ENCODE assay signal across 29 mouse cellular contexts in the genomic region with DNA sequence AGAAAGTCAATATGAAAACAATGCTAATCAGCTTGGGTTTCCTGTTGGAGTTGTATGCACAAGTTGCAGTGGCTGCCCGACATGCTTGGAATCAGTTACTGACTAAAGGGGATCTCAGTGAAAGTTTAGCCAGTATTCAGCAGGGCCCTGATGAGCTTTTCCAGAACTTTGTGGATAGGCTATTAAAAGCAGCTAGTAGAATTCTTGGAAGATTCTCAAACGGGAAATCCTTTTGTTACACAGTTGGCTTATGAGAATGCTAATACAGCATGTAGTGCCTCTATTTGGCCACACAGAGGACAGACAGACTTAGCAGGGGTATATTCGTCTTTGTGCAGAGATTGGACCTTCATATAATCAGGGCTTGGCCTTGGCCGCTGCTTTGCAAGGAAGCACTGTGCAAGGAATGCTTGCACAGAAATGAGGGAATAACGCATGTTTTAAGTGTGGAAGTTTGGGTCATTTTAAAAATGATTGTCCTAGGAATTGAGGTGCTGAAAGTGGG.
A peak's percentile ranks its signal among the peaks of the same experiment; 100 is the strongest.
DNase-seq lines count a peak whose midpoint lies in the region; ATAC-seq and TF ChIP-seq lines count a peak whose summit lies in the region.
"Had no signal": no experiment of that assay in that cellular context is flagged by ENCODE, and none has a peak within 500 bp of the region (broad histone marks: within the 10 kb centered on the region; RNA-seq: fewer than 3 reads in every experiment).

No protein-coding gene starts in this region.

- no peak for TF ChIP-seq POLR2A in heart, adult 2 months (IDR thresholded peaks at IDR 0.05; ENCODE audit: insufficient read depth, low read depth, low read length)

- H3K27ac ChIP-seq in heart, adult 2 months: no peak overlapping the region
- no peak overlapping the region for H3K27ac ChIP-seq in heart, embryonic 12.5 days (ENCODE audit: poor library complexity, severe bottlenecking)
- no peak overlapping the region for H3K27ac ChIP-seq in intestine, postnatal 0 days (ENCODE audit: low read depth, low read length)
- no peak overlapping the region for H3K27ac ChIP-seq in intestine, embryonic 16.5 days (ENCODE audit: low read length)
- no peak overlapping the region for H3K27ac ChIP-seq in lung, embryonic 14.5 days (ENCODE audit: low read depth)
- H3K27ac ChIP-seq: hindbrain, embryonic 13.5 days; liver, embryonic 14.5 days; midbrain, embryonic 10.5 days; midbrain, embryonic 15.5 days; neural tube, embryonic 15.5 days; stomach, embryonic 15.5 days had no signal

- DNase-seq in gastrocnemius, adult 18-20 months (ENCODE audit: low spot score): peak; percentile 3
- no peak for DNase-seq in gastrocnemius, postnatal 36 days
- DNase-seq in heart, adult 2 months: peak in 1 of 2 experiments; percentile 9
- DNase-seq in lung, embryonic 14.5 days: no peak
- no peak for DNase-seq in lung, postnatal 14 days
- DNase-seq: adrenal gland, adult 8-10 months; cerebellum, adult 2 months; cerebellum, postnatal 25 days; kidney, postnatal 4 days; layer of hippocampus, postnatal 36 days; left cerebral cortex, postnatal 4 days; liver; lung, adult 2 months; retina, postnatal 1 day; right cerebral cortex, postnatal 14 days; thymus, adult 18-20 months; thymus, postnatal 25 days had no signal

- WGBS in heart, adult 2 months: 39% methylated on average over 5 of the region's 5 CpGs
- 66% methylated on average over 5 of the region's 5 CpGs for WGBS in heart, embryonic 12.5 days
- 65% methylated on average over 5 of the region's 5 CpGs for WGBS in intestine, postnatal 0 days
- WGBS in intestine, embryonic 16.5 days: 70% methylated on average over 5 of the region's 5 CpGs
- WGBS in lung, embryonic 14.5 days: 77% methylated on average over 5 of the region's 5 CpGs

- intact Hi-C loops in gastrocnemius, postnatal 36 days (cut with DNase I): no loop called here
- intact Hi-C loops in heart, adult 2 months (cut with DNase I): no loop called here

- H3K79me2 ChIP-seq in heart, adult 2 months (replicated peaks; ENCODE audit: control insufficient read depth, insufficient read depth, low read length): no peaks in the 10 kb centered on the region

- H3K9me3 ChIP-seq in heart, embryonic 12.5 days (replicated peaks): no peaks in the 10 kb centered on the region
- no peaks in the 10 kb centered on the region for H3K9me3 ChIP-seq in intestine, postnatal 0 days (ENCODE audit: control insufficient read depth)
- no peaks in the 10 kb centered on the region for H3K9me3 ChIP-seq in intestine, embryonic 16.5 days (ENCODE audit: control insufficient read depth, low read length)
- no peaks in the 10 kb centered on the region for H3K9me3 ChIP-seq in lung, embryonic 14.5 days (ENCODE audit: low read depth, low read length)
- H3K9me3 ChIP-seq: hindbrain, embryonic 13.5 days; midbrain, embryonic 10.5 days; midbrain, embryonic 15.5 days; neural tube, embryonic 15.5 days; stomach, embryonic 15.5 days had no signal

- no peak overlapping the region for H3K4me2 ChIP-seq in heart, embryonic 12.5 days
- no peak overlapping the region for H3K4me2 ChIP-seq in intestine, postnatal 0 days (replicated peaks; ENCODE audit: low read depth)
- H3K4me2 ChIP-seq in intestine, embryonic 16.5 days (ENCODE audit: low read depth, low read length): no peak overlapping the region
- H3K4me2 ChIP-seq in lung, embryonic 14.5 days: no peak overlapping the region
- H3K4me2 ChIP-seq: hindbrain, embryonic 13.5 days; midbrain, embryonic 15.5 days; neural tube, embryonic 15.5 days; stomach, embryonic 15.5 days had no signal

- H3K36me3 ChIP-seq in heart, adult 2 months (ENCODE audit: control insufficient read depth, insufficient read depth, low read length): peaks cover 2% of the 10 kb centered on the region; the same call in 1 of the 2 replicates
- no peaks in the 10 kb centered on the region for H3K36me3 ChIP-seq in heart, embryonic 12.5 days
- H3K36me3 ChIP-seq in intestine, postnatal 0 days (ENCODE audit: control insufficient read depth, insufficient read depth): no peaks in the 10 kb centered on the region
- H3K36me3 ChIP-seq in intestine, embryonic 16.5 days (ENCODE audit: control insufficient read depth, insufficient read depth, low read length): no peaks in the 10 kb centered on the region
- no peaks in the 10 kb centered on the region for H3K36me3 ChIP-seq in lung, embryonic 14.5 days (ENCODE audit: insufficient read depth)
- H3K36me3 ChIP-seq: G1E; hindbrain, embryonic 13.5 days; midbrain, embryonic 10.5 days; midbrain, embryonic 15.5 days; neural tube, embryonic 15.5 days; stomach, embryonic 15.5 days had no signal

- no peaks in the 10 kb centered on the region for H3K27me3 ChIP-seq in heart, adult 2 months (ENCODE audit: control insufficient read depth, insufficient read depth, low read length)
- H3K27me3 ChIP-seq in heart, embryonic 12.5 days (replicated peaks): no peaks in the 10 kb centered on the region
- no peaks in the 10 kb centered on the region for H3K27me3 ChIP-seq in intestine, postnatal 0 days (replicated peaks; ENCODE audit: control insufficient read depth, insufficient read depth, low read length)
- no peaks in the 10 kb centered on the region for H3K27me3 ChIP-seq in intestine, embryonic 16.5 days (replicated peaks; ENCODE audit: control insufficient read depth, insufficient read depth, low read length)
- H3K27me3 ChIP-seq in lung, embryonic 14.5 days (ENCODE audit: insufficient read depth, low read length): no peaks in the 10 kb centered on the region
- H3K27me3 ChIP-seq: hindbrain, embryonic 13.5 days; midbrain, embryonic 15.5 days; neural tube, embryonic 15.5 days; stomach, embryonic 15.5 days had no signal

- H3K9ac ChIP-seq in heart, adult 2 months (ENCODE audit: low read depth, low read length): no peak overlapping the region
- no peak overlapping the region for H3K9ac ChIP-seq in heart, embryonic 12.5 days
- H3K9ac ChIP-seq in intestine, postnatal 0 days (ENCODE audit: low read depth, low read length): no peak overlapping the region
- no peak overlapping the region for H3K9ac ChIP-seq in intestine, embryonic 16.5 days (ENCODE audit: low read depth, low read length)
- H3K9ac ChIP-seq in lung, embryonic 14.5 days: no peak overlapping the region
- H3K9ac ChIP-seq: hindbrain, embryonic 13.5 days; liver, embryonic 14.5 days; midbrain, embryonic 15.5 days; neural tube, embryonic 15.5 days; stomach, embryonic 15.5 days had no signal

- peaks cover 1% of the 10 kb centered on the region for H3K4me1 ChIP-seq in heart, adult 2 months (ENCODE audit: control insufficient read depth, insufficient read depth, low read length)
- H3K4me1 ChIP-seq in heart, embryonic 12.5 days (replicated peaks): 0 out of 2 replicates have a peak, but pooled peaks cover 2% of the 10 kb centered on the region
- no peaks in the 10 kb centered on the region for H3K4me1 ChIP-seq in intestine, postnatal 0 days (replicated peaks; ENCODE audit: control insufficient read depth, insufficient read depth, low read length)
- H3K4me1 ChIP-seq in intestine, embryonic 16.5 days (ENCODE audit: control insufficient read depth, insufficient read depth, low read length): no peaks in the 10 kb centered on the region
- H3K4me1 ChIP-seq in lung, embryonic 14.5 days (ENCODE audit: insufficient read depth): no peaks in the 10 kb centered on the region
- H3K4me1 ChIP-seq: hindbrain, embryonic 13.5 days; midbrain, embryonic 10.5 days; midbrain, embryonic 15.5 days; neural tube, embryonic 15.5 days; stomach, embryonic 15.5 days had no signal

- no peak for ATAC-seq in heart, embryonic 12.5 days (ENCODE audit: insufficient number of reproducible peaks, low FRiP score)
- ATAC-seq in intestine, postnatal 0 days: no peak
- no peak for ATAC-seq in intestine, embryonic 16.5 days
- no peak for ATAC-seq in lung, embryonic 14.5 days (ENCODE audit: insufficient read depth)
- ATAC-seq: forebrain, embryonic 14.5 days; inflammation-experienced regulatory T-cells, adult 6 months; midbrain, embryonic 15.5 days had no signal

- no peak overlapping the region for H3K4me3 ChIP-seq in heart, adult 2 months
- no peak overlapping the region for H3K4me3 ChIP-seq in heart, embryonic 12.5 days
- no peak overlapping the region for H3K4me3 ChIP-seq in intestine, postnatal 0 days (ENCODE audit: low read depth, low read length)
- H3K4me3 ChIP-seq in intestine, embryonic 16.5 days (ENCODE audit: low read length): no peak overlapping the region
- no peak overlapping the region for H3K4me3 ChIP-seq in lung, embryonic 14.5 days (ENCODE audit: low read depth, low read length)
- H3K4me3 ChIP-seq: hindbrain, embryonic 13.5 days; midbrain, embryonic 10.5 days; midbrain, embryonic 15.5 days; neural tube, embryonic 15.5 days; stomach, embryonic 15.5 days had no signal

- peak; percentile 59 for TF ChIP-seq CTCF in heart, adult 2 months (IDR thresholded peaks at IDR 0.05)
- peak; percentile 29; the same call in 1 of the 2 replicates for TF ChIP-seq CTCF in intestine, postnatal 0 days (IDR thresholded peaks at IDR 0.05; ENCODE audit: low read depth)
- TF ChIP-seq CTCF in lung, embryonic 14.5 days (IDR thresholded peaks at IDR 0.05; ENCODE audit: low read depth): peak; percentile 8; the same call in 1 of the 2 replicates

- TF ChIP-seq EP300 in heart, adult 2 months (IDR thresholded peaks at IDR 0.05; ENCODE audit: insufficient read depth, low read depth, low read length): no peak

Comparison
In these comparisons a context has a peak if more than half of its experiments do, and no peak if none do; other contexts are left out.
1. CTCF ChIP-seq: peak in every context shown above with its lines; median percentile 59 in heart, adult 2 months; 29 in intestine, postnatal 0 days; 8 in lung, embryonic 14.5 days.